ENCODE assay signal across 24 mouse cellular contexts in the genomic region with DNA sequence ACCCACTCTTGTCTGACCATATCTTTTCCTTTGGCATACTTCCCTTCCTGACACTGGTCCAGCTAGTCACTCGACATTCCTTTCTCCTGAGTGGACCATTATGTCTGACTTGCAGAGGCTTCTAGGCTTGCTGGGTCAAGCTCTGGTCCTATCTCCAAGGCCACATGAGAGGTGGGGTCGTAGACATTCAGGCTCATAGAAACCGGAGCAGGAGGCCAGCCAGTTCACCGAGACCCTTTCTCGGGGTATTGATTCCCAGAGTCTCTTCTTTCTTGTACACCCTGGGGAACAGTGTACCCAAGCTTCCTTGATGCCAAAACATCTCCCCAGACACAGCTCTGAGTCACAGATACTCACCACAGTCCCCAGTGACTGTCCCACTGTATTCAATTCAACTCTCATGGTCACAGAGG. TPM values are rescaled to one million over a fixed set of nuclear protein-coding genes. Genes with fewer than 3 reads are reported as not detected.
DNase-seq lines count a peak whose midpoint lies in the region; TF ChIP-seq lines count a peak whose summit lies in the region.
"Had no signal": no experiment of that assay in that cellular context is flagged by ENCODE, and none has a peak within 500 bp of the region (broad histone marks: within the 10 kb centered on the region; RNA-seq: fewer than 3 reads in every experiment).

No protein-coding gene starts in this region.

- no peaks in the 10 kb centered on the region for H3K4me1 ChIP-seq in lung, adult 2 months (ENCODE audit: control insufficient read depth, insufficient read depth, low read length)
- H3K4me1 ChIP-seq in embryonic fibroblast, embryonic 13.5 days (ENCODE audit: control insufficient read depth, insufficient read depth, low read length) = peaks cover 20% of the 10 kb centered on the region; the same call in 1 of the 2 replicates

- TF ChIP-seq POLR2A in lung, adult 2 months (IDR thresholded peaks at IDR 0.05; ENCODE audit: borderline replicate concordance, extremely low read depth, low read depth, low read length) = no peak
- no peak for TF ChIP-seq POLR2A in embryonic fibroblast, embryonic 13.5 days (IDR thresholded peaks at IDR 0.05; ENCODE audit: low read depth, low read length)

- H3K4me3 ChIP-seq in lung, adult 2 months (replicated peaks; ENCODE audit: extremely low read depth, low read depth, low read length) = no peak overlapping the region
- H3K4me3 ChIP-seq in embryonic fibroblast, embryonic 13.5 days (ENCODE audit: insufficient read depth, low read length) = no peak overlapping the region
- H3K4me3 ChIP-seq: embryonic facial prominence, embryonic 10.5 days; forebrain, embryonic 10.5 days; heart, embryonic 12.5 days; limb, embryonic 15.5 days; neural tube, embryonic 12.5 days had no signal

- no peak for TF ChIP-seq CTCF in lung, adult 2 months (IDR thresholded peaks at IDR 0.05; ENCODE audit: insufficient read depth, low read length)
- TF ChIP-seq CTCF in embryonic fibroblast, embryonic 13.5 days (IDR thresholded peaks at IDR 0.05; ENCODE audit: borderline replicate concordance, insufficient read depth, low read length) = no peak

- H3K27ac ChIP-seq in embryonic fibroblast, embryonic 13.5 days (ENCODE audit: insufficient read depth, low read length) = 0 out of 2 replicates have a peak overlapping the region, but pooled peaks have one; percentile 21
- H3K27ac ChIP-seq: embryonic facial prominence, embryonic 10.5 days; forebrain, embryonic 10.5 days; hindbrain, embryonic 14.5 days; kidney, postnatal 0 days; limb, embryonic 15.5 days; neural tube, embryonic 12.5 days had no signal

- intact Hi-C loops in heart, postnatal 14 days (cut with DNase I) = no loop called here

- DNase-seq in heart, adult 11 months = peak; percentile 92
- no peak for DNase-seq in heart, postnatal 14 days
- peak; percentile 23 for DNase-seq in lung, adult 2 months
- DNase-seq in lung, postnatal 10 days = no peak
- peak; percentile 77 for DNase-seq in 3T3-L1 (ENCODE audit: low read depth, low spot score)
- no peak for DNase-seq in right cerebral cortex, postnatal 25 days
- DNase-seq: adrenal gland, postnatal 25 days; B cell, adult 2 months; cerebellum, postnatal 10 days; gastrocnemius, postnatal 36 days; kidney, adult 18-20 months; layer of hippocampus, adult 9-11 months; left cerebral cortex, postnatal 4 days; lung, postnatal 4 days; midbrain, embryonic 14.5 days had no signal

- WGBS in lung, adult 2 months = 57% methylated on average over 5 of the region's 5 CpGs

RNA-seq across cellular contexts. Expression of a gene that starts 52.9 kb away (rescaled TPM):
- total RNA-seq in heart, postnatal 14 days (2021) = 10 to 100 TPM; 72.2 to 78.0 TPM
- polyA plus RNA-seq in lung, adult 2 months (2012; rRNA removed) = 8.7 and 9.3 TPM in 2 replicates
- not detected in 2 replicates for polyA plus RNA-seq in embryonic fibroblast, embryonic 13.5 days (2011; ENCODE audit: insufficient read length, low read depth, missing spikeins)
- polyA plus RNA-seq: G1E had no signal

Comparison
In these comparisons a context has a peak if more than half of its experiments do, and no peak if none do; other contexts are left out.
1. DNase-seq: peak in heart, adult 11 months (single experiment), lung, adult 2 months (single experiment) and 3T3-L1 (single experiment); none in heart, postnatal 14 days (0 of 2), lung, postnatal 10 days (single experiment) and right cerebral cortex, postnatal 25 days (single experiment).